ENCODE assay signal across 12 mouse cellular contexts in the genomic region with DNA sequence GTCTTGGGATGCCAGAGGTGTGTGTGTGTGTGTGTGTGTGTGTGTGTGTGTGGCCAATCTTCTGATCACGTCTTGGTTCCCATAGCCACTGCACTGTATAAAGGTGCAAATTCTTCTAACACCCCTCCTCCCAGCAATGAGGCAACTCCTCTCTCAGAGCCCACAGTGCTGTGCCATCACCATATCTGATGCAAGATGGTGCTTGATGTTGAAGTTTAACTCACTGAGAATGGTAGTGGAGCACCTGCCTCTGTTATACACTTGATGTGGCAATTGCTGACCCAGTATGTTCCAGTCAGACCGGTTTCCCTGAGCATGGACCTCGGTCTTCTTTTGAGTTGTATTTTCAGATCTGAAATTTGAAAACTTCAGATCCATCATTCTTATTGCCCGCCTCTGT.
"Had no signal": no experiment of that assay in that cellular context is flagged by ENCODE, and none has a peak within 500 bp of the region (broad histone marks: within the 10 kb centered on the region; RNA-seq: fewer than 3 reads in every experiment).

No protein-coding gene starts in this region.

- DNase-seq: gastrocnemius, adult 2 months; gastrocnemius, postnatal 10 days; gastrocnemius, postnatal 25 days; heart, adult 2 months; heart, postnatal 14 days; heart, postnatal 36 days; kidney, adult 2 months; kidney, adult 9 months; kidney, postnatal 14 days; kidney, postnatal 36 days; layer of hippocampus, adult 9-11 months; liver had no signal
